Mouse (Mus musculus): Measurements from ENCODE around the gene Abt1. TPM values are rescaled to one million over a fixed set of nuclear protein-coding genes. Genes with fewer than 3 reads are reported as not detected.

Gene Abt1
- polyA plus RNA-seq (2014; fragmentation: Illumina TruSeq; extraction: RNeasy Lipid Tissue Mini Kit (QIAGEN cat#74804); ENCODE audit: low read depth, low replicate concordance), result 2.9 TPM

DNA sequence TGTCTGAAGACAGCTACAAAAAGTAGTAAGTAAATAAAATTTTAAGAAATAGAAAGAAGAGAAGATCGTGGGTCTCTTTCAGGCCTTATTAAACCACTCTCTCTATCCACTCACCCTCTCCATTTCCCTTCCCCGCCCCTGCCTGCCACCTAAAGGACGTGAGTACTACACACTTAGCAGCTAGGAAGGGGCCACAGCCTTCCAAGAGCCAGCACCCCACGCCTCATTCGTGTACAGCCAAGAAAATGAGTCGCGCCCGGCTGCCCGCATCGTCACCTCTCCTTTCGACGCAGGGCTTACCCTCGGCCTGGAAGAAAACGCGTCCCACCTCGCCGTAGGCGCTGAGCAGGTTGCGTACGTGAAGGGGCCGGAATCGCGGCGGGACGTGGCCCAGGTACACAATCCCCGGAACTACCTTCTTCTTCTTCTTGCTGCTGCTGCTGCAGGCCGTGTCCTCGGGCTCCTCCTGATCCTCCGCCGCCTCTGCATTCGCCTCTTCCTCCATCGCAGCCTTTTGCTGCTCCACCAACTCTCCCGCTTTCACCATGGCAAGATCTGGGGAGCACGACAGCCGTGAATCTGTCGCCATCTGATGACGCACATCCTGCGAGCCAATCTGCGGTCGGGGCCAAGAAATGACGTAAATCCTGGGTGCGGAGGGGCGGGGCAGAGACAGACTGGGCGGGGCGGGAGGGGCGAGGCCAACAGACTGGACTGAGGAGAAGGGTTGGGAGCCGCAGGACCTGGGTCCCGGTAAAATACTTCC is at the start of gene Abt1:
Gene Abt1 (minus strand): TSS at position 581 of the 766 bp plus-strand sequence.

DNA sequence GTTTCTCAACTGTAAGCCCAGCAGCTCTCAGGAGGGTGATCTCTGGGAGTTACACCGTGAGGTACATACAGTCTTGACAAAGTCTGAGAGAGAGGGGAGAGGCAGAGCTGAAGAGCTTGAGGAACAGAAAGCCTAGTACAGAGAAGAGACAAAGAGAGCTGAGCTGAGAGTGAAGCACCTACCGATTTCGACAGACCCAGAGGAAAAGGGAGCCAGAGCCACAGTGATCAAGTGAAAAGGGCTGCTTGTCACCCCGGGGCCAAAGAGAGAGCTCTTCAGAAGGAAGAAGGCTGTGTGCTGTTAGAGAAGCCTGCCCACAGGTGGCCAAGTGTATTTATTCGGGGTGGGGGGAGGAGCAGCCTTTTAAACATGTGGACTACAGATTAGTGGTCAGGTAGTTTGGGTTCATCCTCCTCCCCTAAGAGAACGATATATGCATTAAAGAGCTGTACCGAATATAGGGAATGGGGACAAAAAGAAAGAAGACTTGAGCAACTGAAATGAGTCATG is 42.0 kb upstream of the Abt1 start, which contains the start of gene Btn1a1:
Gene Btn1a1 (minus strand): TSS at position 302 of the 510 bp plus-strand sequence.

DNA sequence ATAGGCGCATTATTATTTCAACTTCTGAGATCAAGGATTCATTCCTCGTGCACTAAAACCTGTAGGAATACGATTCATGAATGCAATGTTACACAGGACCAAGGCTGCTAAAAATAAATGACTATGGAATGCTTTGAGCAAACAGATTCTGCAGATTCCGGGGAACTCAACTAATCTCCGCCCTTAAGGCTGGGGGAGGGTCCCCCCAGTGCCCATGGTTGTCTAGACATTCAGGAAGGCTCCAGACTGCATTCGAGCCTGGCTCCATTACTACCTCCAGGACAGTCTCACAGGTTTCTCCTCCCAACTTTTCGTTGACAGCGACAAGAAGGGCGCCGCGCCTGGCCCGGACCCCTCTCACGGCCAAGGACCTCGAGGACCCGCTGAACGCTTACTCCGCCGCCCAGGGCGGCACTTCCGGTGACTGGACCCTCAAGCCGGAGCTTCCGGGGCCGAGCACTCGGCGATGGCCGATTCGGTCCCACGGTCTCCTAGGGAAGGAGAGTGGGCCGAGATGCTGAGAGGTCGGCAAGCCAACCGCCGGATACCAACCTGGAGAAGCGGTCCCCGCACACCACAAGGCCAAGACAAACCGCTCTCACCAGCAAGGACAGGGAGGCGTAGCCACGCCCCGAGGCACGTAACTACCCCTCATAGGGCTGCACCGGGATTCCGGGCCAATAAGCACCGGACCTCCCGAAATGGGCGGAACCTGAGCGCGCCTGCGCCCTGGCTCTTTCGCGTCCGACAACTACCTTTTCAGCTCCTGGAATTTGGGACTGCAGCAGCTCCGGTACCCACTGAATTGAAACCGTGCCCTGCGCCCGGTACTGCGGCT is 54.9 kb downstream of the Abt1 start, which contains the start of gene Zfp322a:
Gene Zfp322a (minus strand): TSS at position 626 of the 838 bp plus-strand sequence.

Other genes with a start within 250 kb of the Abt1 start
- gene Vmn1r220, start 235.9 kb downstream of the Abt1 start, polyA plus RNA-seq (2014; fragmentation: Illumina TruSeq; extraction: RNeasy Lipid Tissue Mini Kit (QIAGEN cat#74804); ENCODE audit: low read depth, low replicate concordance), result not detected
- gene Vmn1r221, start 209.7 kb downstream of the Abt1 start, polyA plus RNA-seq (2014; fragmentation: Illumina TruSeq; extraction: RNeasy Lipid Tissue Mini Kit (QIAGEN cat#74804); ENCODE audit: low read depth, low replicate concordance), result not detected
- not detected for gene Vmn1r222, start 187.9 kb downstream of the Abt1 start, polyA plus RNA-seq (2014; fragmentation: Illumina TruSeq; extraction: RNeasy Lipid Tissue Mini Kit (QIAGEN cat#74804); ENCODE audit: low read depth, low replicate concordance)
- gene Vmn1r223, start 176.7 kb downstream of the Abt1 start, polyA plus RNA-seq (2014; fragmentation: Illumina TruSeq; extraction: RNeasy Lipid Tissue Mini Kit (QIAGEN cat#74804); ENCODE audit: low read depth, low replicate concordance), result not detected
- gene Zfp322a, start 54.7 kb downstream of the Abt1 start, polyA plus RNA-seq (2014; fragmentation: Illumina TruSeq; extraction: RNeasy Lipid Tissue Mini Kit (QIAGEN cat#74804); ENCODE audit: low read depth, low replicate concordance), result 102 TPM
- gene Btn1a1, start 42.0 kb upstream of the Abt1 start, polyA plus RNA-seq (2014; fragmentation: Illumina TruSeq; extraction: RNeasy Lipid Tissue Mini Kit (QIAGEN cat#74804); ENCODE audit: low read depth, low replicate concordance), result not detected
- gene Btn2a2, start 65.0 kb upstream of the Abt1 start, polyA plus RNA-seq (2014; fragmentation: Illumina TruSeq; extraction: RNeasy Lipid Tissue Mini Kit (QIAGEN cat#74804); ENCODE audit: low read depth, low replicate concordance), result not detected
- gene Hist1h4h, start 107.2 kb upstream of the Abt1 start, polyA plus RNA-seq (2014; fragmentation: Illumina TruSeq; extraction: RNeasy Lipid Tissue Mini Kit (QIAGEN cat#74804); ENCODE audit: low read depth, low replicate concordance), result not detected
- gene Hist1h2af, start 110.0 kb upstream of the Abt1 start, polyA plus RNA-seq (2014; fragmentation: Illumina TruSeq; extraction: RNeasy Lipid Tissue Mini Kit (QIAGEN cat#74804); ENCODE audit: low read depth, low replicate concordance), result not detected
- not detected for gene Hist1h3g, start 111.6 kb upstream of the Abt1 start, polyA plus RNA-seq (2014; fragmentation: Illumina TruSeq; extraction: RNeasy Lipid Tissue Mini Kit (QIAGEN cat#74804); ENCODE audit: low read depth, low replicate concordance)
- gene Hist1h2bh, start 119.5 kb upstream of the Abt1 start, polyA plus RNA-seq (2014; fragmentation: Illumina TruSeq; extraction: RNeasy Lipid Tissue Mini Kit (QIAGEN cat#74804); ENCODE audit: low read depth, low replicate concordance), result 2.7 TPM
- gene Hist1h3f, start 120.2 kb upstream of the Abt1 start, polyA plus RNA-seq (2014; fragmentation: Illumina TruSeq; extraction: RNeasy Lipid Tissue Mini Kit (QIAGEN cat#74804); ENCODE audit: low read depth, low replicate concordance), result not detected
- gene Hist1h4f, start 127.8 kb upstream of the Abt1 start, polyA plus RNA-seq (2014; fragmentation: Illumina TruSeq; extraction: RNeasy Lipid Tissue Mini Kit (QIAGEN cat#74804); ENCODE audit: low read depth, low replicate concordance), result not detected
- gene Hist1h1d, start 129.4 kb upstream of the Abt1 start, polyA plus RNA-seq (2014; fragmentation: Illumina TruSeq; extraction: RNeasy Lipid Tissue Mini Kit (QIAGEN cat#74804); ENCODE audit: low read depth, low replicate concordance), result 0.70 TPM
- gene Hist1h3e, start 138.5 kb upstream of the Abt1 start, polyA plus RNA-seq (2014; fragmentation: Illumina TruSeq; extraction: RNeasy Lipid Tissue Mini Kit (QIAGEN cat#74804); ENCODE audit: low read depth, low replicate concordance), result not detected
- gene Hist1h2ae, start 147.4 kb upstream of the Abt1 start, polyA plus RNA-seq (2014; fragmentation: Illumina TruSeq; extraction: RNeasy Lipid Tissue Mini Kit (QIAGEN cat#74804); ENCODE audit: low read depth, low replicate concordance), result not detected
- gene Hist1h2bg, start 147.5 kb upstream of the Abt1 start, polyA plus RNA-seq (2014; fragmentation: Illumina TruSeq; extraction: RNeasy Lipid Tissue Mini Kit (QIAGEN cat#74804); ENCODE audit: low read depth, low replicate concordance), result 2.4 TPM
- not detected for gene Hist1h2bf, start 150.3 kb upstream of the Abt1 start, polyA plus RNA-seq (2014; fragmentation: Illumina TruSeq; extraction: RNeasy Lipid Tissue Mini Kit (QIAGEN cat#74804); ENCODE audit: low read depth, low replicate concordance)
- gene Hist1h2ad, start 150.5 kb upstream of the Abt1 start, polyA plus RNA-seq (2014; fragmentation: Illumina TruSeq; extraction: RNeasy Lipid Tissue Mini Kit (QIAGEN cat#74804); ENCODE audit: low read depth, low replicate concordance), result not detected
- gene Hist1h3d, start 151.9 kb upstream of the Abt1 start, polyA plus RNA-seq (2014; fragmentation: Illumina TruSeq; extraction: RNeasy Lipid Tissue Mini Kit (QIAGEN cat#74804); ENCODE audit: low read depth, low replicate concordance), result 2.2 TPM
- 0.76 TPM for gene Hist1h4d, start 157.7 kb upstream of the Abt1 start, polyA plus RNA-seq (2014; fragmentation: Illumina TruSeq; extraction: RNeasy Lipid Tissue Mini Kit (QIAGEN cat#74804); ENCODE audit: low read depth, low replicate concordance)
- 15.6 TPM for gene Hist1h2be, start 197.3 kb upstream of the Abt1 start, polyA plus RNA-seq (2014; fragmentation: Illumina TruSeq; extraction: RNeasy Lipid Tissue Mini Kit (QIAGEN cat#74804); ENCODE audit: low read depth, low replicate concordance)
- gene Hist1h1e, start 198.7 kb upstream of the Abt1 start, polyA plus RNA-seq (2014; fragmentation: Illumina TruSeq; extraction: RNeasy Lipid Tissue Mini Kit (QIAGEN cat#74804); ENCODE audit: low read depth, low replicate concordance), result 1.3 TPM

Data from adrenal gland, adult 10 weeks (tissue).